Mouse (Mus musculus): ENCODE measurements around the gene Carnmt1.

GRCm38 (mm10) chr19:18652592-18652991 is 18.0 kb upstream of the Carnmt1 start:
- TF ChIP-seq CTCF (IDR thresholded peaks at IDR 0.05; ENCODE audit: borderline replicate concordance, insufficient read depth, low read depth, low read length): no peak
- TF ChIP-seq POLR2A (IDR thresholded peaks at IDR 0.05; ENCODE audit: borderline replicate concordance, insufficient read depth, low read length): no peak

Data from cerebellum, adult 2 months (tissue).